Mouse (Mus musculus) lung, embryonic 16.5 days (tissue): ENCODE measurements around the gene Afmid. TPM values are rescaled to one million over a fixed set of nuclear protein-coding genes. Genes with fewer than 3 reads are reported as not detected.
A peak's percentile ranks its signal among the peaks of the same experiment; 100 is the strongest.

Source experiments
- ATAC-seq: fragments of 200-750 bp; cut with Nextera tagmentation; 2 replicates; pipeline ENCODE4 v1.8.0; 2017; ENCODE audit warnings: low read depth, mild to moderate bottlenecking, moderate library complexity
- H3K27ac ChIP-seq: fragments of 300-500 bp; sonication (generic); 2 replicates; pipeline ENCODE4 v1.5.1; 2014; ENCODE audit warnings: mild to moderate bottlenecking, control low read depth, low read length
- H3K27me3 ChIP-seq: fragments of 300-500 bp; sonication (generic); 2 replicates; pipeline ENCODE4 v1.6.1; 2014; ENCODE audit warnings: low read depth, low read length, mixed read lengths; ENCODE audit not compliant: control insufficient read depth, insufficient read depth
- H3K36me3 ChIP-seq: fragments of 300-500 bp; sonication (generic); 2 replicates; pipeline ENCODE4 v1.6.1; 2014; ENCODE audit warnings: low read length; ENCODE audit not compliant: control insufficient read depth, insufficient read depth
- H3K4me1 ChIP-seq: fragments of 300-500 bp; sonication (generic); replicated peaks from 2 replicates; pipeline ENCODE4 v1.6.1; 2014; ENCODE audit warnings: low read length, mixed read lengths; ENCODE audit not compliant: control insufficient read depth, insufficient read depth
- H3K4me2 ChIP-seq: fragments of 300-500 bp; sonication (generic); 2 replicates; pipeline ENCODE4 v1.6.1; 2014; ENCODE audit warnings: low read depth, low read length, control low read depth
- H3K4me3 ChIP-seq: fragments of 300-500 bp; sonication (generic); 2 replicates; pipeline ENCODE4 v1.5.1; 2014; ENCODE audit warnings: mild to moderate bottlenecking, low read length, control low read depth
- H3K9ac ChIP-seq: fragments of 300-500 bp; sonication (generic); 2 replicates; pipeline ENCODE4 v1.6.1; 2014; ENCODE audit warnings: low read length, control low read depth
- H3K9me3 ChIP-seq: fragments of 300-500 bp; sonication (generic); 2 replicates; pipeline ENCODE4 v1.6.1; 2016; ENCODE audit warnings: low read length; ENCODE audit not compliant: control insufficient read depth
- WGBS: fragments of 180-500 bp; shearing (Covaris S2); extraction: QIAGEN DNeasy Blood & Tissue Kit; methylation state at CpG from one replicate; pipeline ENCODE4 v1.1.7; 2014; 5-methylcytosine and 5-hydroxymethylcytosine counted together
- polyA plus RNA-seq: library from polyadenylated mRNA; unstranded; fragments of >200 nt; fragmentation: Nextera tagmentation; extraction: Ambion mirVana; gene quantifications from 2 replicates; pipeline ENCODE4 v1.2.1, GENCODE M21; 2015

Afmid gene
- polyA plus RNA-seq = 4.9 and 5.4 TPM in 2 replicates

GRCm38 (mm10) chr11:117825333-117826101, at the start of gene Afmid, which contains the start of gene Tk1:
TSS of gene Afmid (plus strand) at chr11:117825924.
TSS of gene Tk1 (minus strand) at chr11:117826092.
- Histone ChIP-seq H3K27ac (peak within 1 kb of the TSS; percentile 92), H3K4me3 (peak within 1 kb of the TSS; percentile 71), H3K36me3 (peaks cover 13% of the 10 kb centered on the region; the same call in 1 of the 2 replicates), H3K4me2 (peak within 1 kb of the TSS; percentile 85), H3K4me1 (peaks cover 71% of the 10 kb centered on the region), H3K9me3 (no peaks in the 10 kb centered on the region), H3K27me3 (no peaks in the 10 kb centered on the region), H3K9ac (peak within 1 kb of the TSS; percentile 84)
- ATAC-seq = peak; percentile 70
- WGBS = under 1% methylated on average over 34 of the region's 34 CpGs

- Histone ChIP-seq H3K27me3 (no peaks in the 10 kb centered on the region), H3K36me3 (no peaks in the 10 kb centered on the region), H3K4me3 (no peak overlapping the region), H3K4me1 (peaks cover 25% of the 10 kb centered on the region), H3K27ac (no peak overlapping the region), H3K9me3 (no peaks in the 10 kb centered on the region), H3K4me2 (no peak overlapping the region), H3K9ac (no peak overlapping the region)
- 91% methylated on average over 14 of the region's 14 CpGs for WGBS
- ATAC-seq = no peak
These were observed 49.5 kb upstream of the Afmid start for GRCm38 (mm10) chr11:117776085-117776792.

GRCm38 (mm10) chr11:117777111-117777510, 48.6 kb upstream of the Afmid start:
- Histone ChIP-seq H3K27me3 (no peaks in the 10 kb centered on the region), H3K9me3 (no peaks in the 10 kb centered on the region), H3K4me2 (no peak overlapping the region), H3K36me3 (no peaks in the 10 kb centered on the region), H3K27ac (no peak overlapping the region), H3K9ac (no peak overlapping the region), H3K4me3 (no peak overlapping the region), H3K4me1 (peaks cover 34% of the 10 kb centered on the region)
- ATAC-seq = no peak
- 85% methylated on average over 5 of the region's 5 CpGs for WGBS

- WGBS = 88% methylated on average over 11 of the region's 11 CpGs
- Histone ChIP-seq H3K27ac (no peak overlapping the region), H3K4me3 (no peak overlapping the region), H3K36me3 (no peaks in the 10 kb centered on the region), H3K4me2 (no peak overlapping the region), H3K27me3 (no peaks in the 10 kb centered on the region), H3K4me1 (peaks cover 36% of the 10 kb centered on the region), H3K9ac (no peak overlapping the region), H3K9me3 (no peaks in the 10 kb centered on the region)
- ATAC-seq = no peak
These were observed 47.7 kb upstream of the Afmid start for GRCm38 (mm10) chr11:117778031-117778430.

GRCm38 (mm10) chr11:117778851-117779433, 46.8 kb upstream of the Afmid start:
- no peaks in the 10 kb centered on the region for H3K9me3 ChIP-seq
- no peak for ATAC-seq
- H3K9ac ChIP-seq = peak overlapping the region; percentile 77
- peak overlapping the region; percentile 98 for H3K4me2 ChIP-seq
- H3K36me3 ChIP-seq = no peaks in the 10 kb centered on the region
- peak overlapping the region; percentile 61 for H3K4me3 ChIP-seq
- H3K4me1 ChIP-seq = peaks cover 41% of the 10 kb centered on the region
- 43% methylated on average over 12 of the region's 12 CpGs for WGBS
- no peaks in the 10 kb centered on the region; the same call in 1 of the 2 replicates for H3K27me3 ChIP-seq
- H3K27ac ChIP-seq = peak overlapping the region; percentile 97

GRCm38 (mm10) chr11:117779434-117780198, 46.1 kb upstream of the Afmid start:
- Histone ChIP-seq H3K4me1 (peaks cover 41% of the 10 kb centered on the region), H3K27me3 (no peaks in the 10 kb centered on the region; the same call in 1 of the 2 replicates), H3K9ac (peak overlapping the region; percentile 77), H3K9me3 (no peaks in the 10 kb centered on the region), H3K4me3 (peak overlapping the region; percentile 61), H3K36me3 (no peaks in the 10 kb centered on the region), H3K4me2 (peak overlapping the region; percentile 98), H3K27ac (peak overlapping the region; percentile 97)
- 3% methylated on average over 38 of the region's 38 CpGs for WGBS
- ATAC-seq = peak; percentile 34

- H3K4me1 ChIP-seq = peaks cover 41% of the 10 kb centered on the region
- peak overlapping the region; percentile 98 for H3K4me2 ChIP-seq
- ATAC-seq = peak; percentile 6; the same call in 1 of the 2 replicates
- H3K36me3 ChIP-seq = no peaks in the 10 kb centered on the region
- no peaks in the 10 kb centered on the region for H3K9me3 ChIP-seq
- peak overlapping the region; percentile 61 for H3K4me3 ChIP-seq
- peak overlapping the region; percentile 97 for H3K27ac ChIP-seq
- WGBS = under 1% methylated on average over 17 of the region's 17 CpGs
- peak overlapping the region; percentile 77 for H3K9ac ChIP-seq
- no peaks in the 10 kb centered on the region; the same call in 1 of the 2 replicates for H3K27me3 ChIP-seq
These were observed 45.6 kb upstream of the Afmid start for GRCm38 (mm10) chr11:117780199-117780515.

- ATAC-seq = peak; percentile 75
- Histone ChIP-seq H3K4me2 (peak overlapping the region; percentile 98), H3K36me3 (no peaks in the 10 kb centered on the region), H3K27ac (peak overlapping the region; percentile 97), H3K9ac (peak overlapping the region; percentile 77), H3K9me3 (no peaks in the 10 kb centered on the region), H3K4me3 (peak overlapping the region; percentile 61), H3K27me3 (no peaks in the 10 kb centered on the region; the same call in 1 of the 2 replicates), H3K4me1 (peaks cover 41% of the 10 kb centered on the region)
- WGBS = 1% methylated on average over 19 of the region's 19 CpGs
These were observed 45.1 kb upstream of the Afmid start for GRCm38 (mm10) chr11:117780582-117781111.
